Mouse (Mus musculus) adrenal gland, postnatal 4 days (tissue): ENCODE measurements around the gene Pdlim7. TPM values are rescaled to one million over a fixed set of nuclear protein-coding genes. Genes with fewer than 3 reads are reported as not detected.

ENCODE experiments used
- DNase-seq, 2 experiments: peaks; one replicate each; pipeline ENCODE4 v3.0.0; 2021 to 2022; ENCODE audit warnings: low spot score in 2 of 2, mixed read lengths in 2 of 2
- total RNA-seq, 2 experiments: library from RNA; stranded (reverse); gene quantifications; 2 replicates each; pipeline ENCODE4 v1.2.3; 2021

Gene Pdlim7
- total RNA-seq, 2 experiments from 2014 or later, result 44.5 to 47.1 TPM

DNA sequence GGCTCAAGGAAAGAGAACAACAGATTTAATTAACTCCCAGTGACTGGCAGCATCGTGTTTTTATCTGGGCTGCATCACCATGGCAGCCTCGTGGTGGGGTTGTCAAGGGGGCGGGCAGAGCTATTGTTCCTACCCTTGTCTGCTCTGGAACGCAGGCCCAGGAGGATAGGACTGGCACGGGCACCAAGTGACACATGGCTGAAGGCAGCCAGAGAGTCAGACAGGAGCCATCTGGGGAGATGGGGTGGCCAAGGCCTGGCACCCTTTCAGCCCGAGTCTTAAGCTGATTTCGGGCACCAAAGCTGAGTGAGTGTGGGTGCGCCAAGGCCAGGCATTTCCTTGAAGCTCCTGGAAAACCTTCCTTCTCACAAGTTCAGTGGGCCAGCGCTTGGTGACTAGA is 43.1 kb downstream of the Pdlim7 start:
- no peak for DNase-seq

DNA sequence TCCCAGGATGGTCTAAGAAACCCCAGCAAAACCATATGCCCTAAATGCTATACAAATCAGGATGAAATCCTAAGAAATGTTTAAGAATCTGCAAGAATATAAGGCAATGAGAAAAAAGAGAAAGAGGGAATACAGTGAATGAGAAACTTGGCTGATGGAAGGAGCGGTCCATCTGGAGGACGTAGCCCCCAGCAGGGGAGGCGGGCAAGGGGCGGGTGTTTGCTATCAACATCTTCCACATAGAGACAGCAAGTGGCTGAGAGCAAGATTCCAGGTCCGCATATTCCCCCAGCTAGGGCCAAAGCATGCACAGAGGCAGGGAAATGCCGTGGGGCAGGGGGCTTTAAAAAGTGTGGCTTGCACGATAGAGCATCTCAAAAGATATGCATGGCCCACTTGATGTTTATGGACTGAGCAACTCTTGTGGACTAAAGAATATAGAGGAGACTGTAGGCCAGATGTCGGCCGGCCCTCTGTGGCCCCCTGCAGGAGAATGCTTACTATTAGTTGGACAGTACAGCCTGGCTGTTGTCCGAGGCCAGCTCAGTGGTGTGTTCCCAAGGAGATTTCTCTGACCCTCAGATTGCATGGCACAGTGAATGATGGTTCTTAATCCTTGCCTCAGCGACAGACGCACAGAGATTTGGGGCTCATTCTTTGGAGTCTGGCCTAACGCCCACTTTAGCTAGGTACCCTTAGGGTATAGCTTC is 44.5 kb downstream of the Pdlim7 start:
- no peak for DNase-seq

GRCm38 (mm10) chr13:55465830-55466440 is 47.5 kb downstream of the Pdlim7 start:
- DNase-seq, result no peak

DNA sequence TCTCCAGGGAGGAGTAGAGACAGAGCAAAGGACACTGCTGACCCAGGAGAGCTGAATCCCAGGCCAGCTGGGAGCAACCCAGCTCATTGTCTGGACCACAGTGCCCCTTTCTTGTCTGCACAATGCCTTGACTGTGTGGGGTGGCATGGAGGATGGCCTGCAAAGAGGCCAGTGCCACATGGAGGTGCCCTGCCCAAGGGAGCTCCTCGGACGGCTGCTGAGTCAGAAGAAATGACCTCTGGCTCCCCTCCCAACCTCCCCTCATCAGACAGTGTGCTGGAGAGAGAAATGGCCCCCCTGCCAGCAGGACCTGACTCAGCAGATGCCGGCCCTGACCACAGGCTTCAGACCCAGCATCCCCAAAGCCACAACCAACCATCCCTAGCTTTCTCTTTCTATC is 48.3 kb downstream of the Pdlim7 start:
- DNase-seq, result no peak

GRCm38 (mm10) chr13:55464027-55464884 is 49.2 kb downstream of the Pdlim7 start, which contains the start of gene Prr7:
Gene Prr7, plus strand, starts transcription at chr13:55464267.
- peak in 1 of 2 experiments; percentile 32 for DNase-seq

DNA sequence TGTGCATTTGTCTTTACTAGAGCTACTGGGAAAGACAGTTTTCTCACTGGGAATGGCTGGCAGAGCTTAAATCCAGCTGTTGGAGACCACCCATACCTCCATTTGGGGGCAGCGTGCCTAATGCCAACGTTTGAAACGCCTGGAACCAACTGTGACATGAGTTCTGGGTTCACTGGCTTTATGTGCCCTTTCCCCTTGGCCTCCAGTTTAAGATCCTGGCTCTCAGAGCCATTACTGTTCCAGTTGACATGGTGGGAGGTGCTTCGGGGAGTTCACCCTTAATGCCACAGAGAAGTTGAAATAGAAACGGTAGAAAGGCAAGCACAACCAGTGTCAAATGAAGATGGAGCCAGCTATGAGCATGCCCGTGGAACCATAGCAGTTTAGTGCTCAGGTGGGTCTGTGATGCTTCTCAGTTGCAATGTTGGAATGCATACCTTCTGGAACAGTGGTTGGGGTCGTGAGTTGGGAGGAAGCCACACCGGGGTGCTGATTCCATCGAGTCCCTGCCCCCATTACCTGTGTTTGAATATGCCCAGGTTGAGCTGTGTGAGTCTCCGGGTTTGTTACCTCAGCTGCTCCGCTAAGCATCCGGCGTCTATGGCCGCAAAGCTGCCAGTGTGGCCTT is 50.0 kb downstream of the Pdlim7 start:
- DNase-seq, result no peak

GRCm38 (mm10) chr13:55462965-55463364 is 50.5 kb downstream of the Pdlim7 start:
- no peak for DNase-seq

GRCm38 (mm10) chr13:55451785-55452549 is 61.5 kb downstream of the Pdlim7 start:
- no peak for DNase-seq

GRCm38 (mm10) chr13:55451296-55451695 is 62.2 kb downstream of the Pdlim7 start:
- no peak for DNase-seq

DNA sequence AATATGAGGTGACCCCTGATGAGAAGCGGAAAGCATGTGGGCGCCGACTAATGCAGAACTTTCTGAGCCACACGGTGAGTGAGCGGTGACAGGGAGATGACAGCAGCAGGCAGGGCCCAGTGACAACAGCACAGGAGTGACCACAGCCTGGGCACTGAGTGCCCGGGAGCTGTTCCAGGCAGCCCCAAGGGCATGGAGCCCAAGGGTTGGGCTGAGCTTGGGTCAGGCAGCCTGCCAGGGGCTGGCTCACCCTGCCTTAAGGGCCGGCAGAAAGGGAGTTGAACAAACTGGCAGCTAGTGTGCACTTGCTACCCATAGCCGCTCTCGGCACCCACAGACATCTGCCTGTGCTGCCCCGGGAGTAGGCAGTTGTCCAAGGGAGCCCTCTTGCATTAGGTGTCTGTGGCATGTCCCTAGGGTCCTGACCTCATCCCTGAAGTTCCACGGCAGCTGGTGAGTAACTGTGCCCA is 62.9 kb downstream of the Pdlim7 start:
- peak in 1 of 2 experiments; percentile 50 for DNase-seq

GRCm38 (mm10) chr13:55449679-55450441 is 63.6 kb downstream of the Pdlim7 start:
- DNase-seq, result no peak

- no peak for DNase-seq
These were observed 64.3 kb downstream of the Pdlim7 start for GRCm38 (mm10) chr13:55449205-55449604.

DNA sequence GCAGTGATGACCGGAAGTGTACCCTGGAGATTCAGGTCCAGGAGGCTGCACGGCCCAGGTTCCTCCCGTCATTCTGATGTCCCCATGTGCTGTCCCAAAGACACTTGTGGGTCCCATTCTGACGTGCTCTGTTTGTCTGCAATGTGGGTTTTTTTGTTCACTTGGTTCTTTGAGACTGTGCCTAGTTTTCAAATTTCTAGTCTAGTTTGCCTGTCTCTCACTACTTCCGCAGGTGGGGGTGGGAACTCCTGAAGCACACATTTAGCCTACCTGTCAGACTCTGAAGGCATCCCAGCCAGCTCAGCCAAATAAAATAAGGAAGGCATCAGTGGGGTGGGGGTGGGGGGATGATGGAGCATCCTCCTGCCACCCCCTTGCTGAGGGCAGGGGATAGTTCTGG is 65.3 kb downstream of the Pdlim7 start:
- no peak for DNase-seq

DNA sequence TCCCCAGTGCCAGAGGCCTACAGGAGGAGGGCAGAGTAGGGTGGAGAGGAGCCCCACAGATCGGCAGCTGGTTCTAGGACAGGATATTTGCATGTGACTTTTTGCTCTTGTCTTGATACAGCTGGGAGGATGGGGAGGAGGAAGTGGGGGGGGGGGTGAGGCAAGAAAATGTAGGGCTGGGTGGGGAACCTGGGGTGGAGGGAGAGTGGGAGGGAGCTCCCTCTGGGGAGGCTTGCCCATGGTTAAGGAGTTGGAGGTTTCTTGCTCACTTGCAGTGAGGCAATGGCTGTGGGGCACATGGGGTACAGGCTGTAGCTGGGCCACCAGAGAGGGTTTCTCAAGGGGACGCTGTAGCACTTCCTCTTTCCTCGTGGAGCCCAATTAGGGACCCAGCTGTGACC is 65.9 kb downstream of the Pdlim7 start:
- DNase-seq, result no peak

DNA sequence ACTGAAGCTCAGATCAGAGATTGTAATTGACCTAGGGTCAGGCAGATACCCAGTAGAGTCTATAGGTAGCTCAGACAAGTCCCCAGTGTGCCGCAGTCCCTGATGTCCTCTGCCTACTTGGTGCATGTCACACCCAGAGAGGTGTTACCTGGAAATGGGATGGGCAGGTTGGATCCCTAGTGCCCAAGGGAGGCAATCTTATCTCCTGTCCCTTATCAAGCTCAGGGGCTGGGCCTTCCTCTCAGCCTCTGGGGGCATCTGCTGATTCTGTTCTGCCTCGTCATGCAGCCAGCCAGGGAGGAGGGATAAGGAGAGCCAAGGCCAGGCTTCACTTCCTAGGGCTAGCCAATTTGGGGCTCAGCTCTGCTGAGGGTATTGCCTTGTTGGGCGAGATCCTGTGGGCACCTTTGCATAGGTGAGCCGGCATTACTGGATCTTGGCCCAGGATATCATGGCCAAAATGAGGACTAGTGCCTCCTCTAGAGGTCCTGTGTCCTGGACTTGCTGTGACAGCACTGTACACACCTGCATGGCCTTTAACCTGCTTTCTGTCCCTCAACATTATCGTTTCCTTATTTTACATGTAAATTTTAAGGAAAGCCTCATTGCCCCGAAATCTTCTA is 66.9 kb downstream of the Pdlim7 start:
- DNase-seq, result no peak
